Mouse (Mus musculus) lung, postnatal 0 days (tissue): ENCODE measurements around the gene Scrg1. TPM values are rescaled to one million over a fixed set of nuclear protein-coding genes. Genes with fewer than 3 reads are reported as not detected.
"Not testable (repeated sequence)": the region's sequence is repeated elsewhere in the genome, so short reads cannot be mapped to it uniquely, and the experiment has no call there.

Source experiments
- ATAC-seq: fragments of 200-750 bp; cut with Nextera tagmentation; 2 replicates; pipeline ENCODE4 v1.8.0; 2017; ENCODE audit warnings: moderate library complexity
- DNase-seq: peaks from one replicate; pipeline ENCODE4 v3.0.0-alpha.2; 2016; ENCODE audit warnings: low spot score
- H3K27ac ChIP-seq: fragments of 300-500 bp; sonication (generic); 2 replicates; pipeline ENCODE4 v1.5.1; 2014; ENCODE audit warnings: antibody characterized with exemption, mild to moderate bottlenecking, low read length, mixed read lengths
- H3K27me3 ChIP-seq: fragments of 300-500 bp; sonication (generic); replicated peaks from 2 replicates; pipeline ENCODE4 v1.6.1; 2014; ENCODE audit warnings: low read length, mixed read lengths; ENCODE audit not compliant: insufficient read depth
- H3K36me3 ChIP-seq: fragments of 300-500 bp; sonication (generic); 2 replicates; pipeline ENCODE4 v1.6.1; 2014; ENCODE audit warnings: low read length, mixed read lengths; ENCODE audit not compliant: insufficient read depth
- H3K4me1 ChIP-seq: fragments of 300-500 bp; sonication (generic); 2 replicates; pipeline ENCODE4 v1.6.1; 2014; ENCODE audit warnings: antibody characterized with exemption, low read depth, low read length, mixed read lengths; ENCODE audit not compliant: insufficient read depth
- H3K4me2 ChIP-seq: fragments of 300-500 bp; sonication (generic); replicated peaks from 2 replicates; pipeline ENCODE4 v1.6.1; 2014; ENCODE audit warnings: low read depth, mild to moderate bottlenecking, low read length, moderate library complexity, mixed read lengths
- H3K4me3 ChIP-seq: fragments of 300-500 bp; sonication (generic); 2 replicates; pipeline ENCODE4 v1.5.1; 2014; ENCODE audit warnings: low read depth, low read length
- H3K9ac ChIP-seq: fragments of 300-500 bp; sonication (generic); replicated peaks from 2 replicates; pipeline ENCODE4 v1.6.1; 2014; ENCODE audit warnings: low read depth, mild to moderate bottlenecking
- H3K9me3 ChIP-seq: fragments of 300-500 bp; sonication (generic); 2 replicates; pipeline ENCODE4 v1.6.1; 2016; ENCODE audit warnings: low read length, mixed read lengths
- CTCF ChIP-seq: IDR thresholded peaks from 2 replicates; pipeline ENCODE4 v1.5.1; 2016; ENCODE audit warnings: antibody characterized with exemption, mild to moderate bottlenecking
- EP300 ChIP-seq: IDR thresholded peaks from 2 replicates; pipeline ENCODE4 v1.6.1; 2016; ENCODE audit warnings: antibody characterized with exemption, mild to moderate bottlenecking, control low read depth
- WGBS: fragments of 180-500 bp; shearing (Covaris S2); extraction: QIAGEN DNeasy Blood & Tissue Kit; methylation state at CpG from one replicate; pipeline ENCODE4 v1.1.7; 2014; 5-methylcytosine and 5-hydroxymethylcytosine counted together
- polyA plus RNA-seq: library from polyadenylated mRNA; unstranded; fragments of >200 nt; fragmentation: Nextera tagmentation; extraction: Ambion mirVana; gene quantifications from 2 replicates; pipeline ENCODE4 v1.2.1, GENCODE M21; 2015

The Scrg1 gene
- polyA plus RNA-seq, 1 experiment from 2014 or later: 0.47 TPM

DNA sequence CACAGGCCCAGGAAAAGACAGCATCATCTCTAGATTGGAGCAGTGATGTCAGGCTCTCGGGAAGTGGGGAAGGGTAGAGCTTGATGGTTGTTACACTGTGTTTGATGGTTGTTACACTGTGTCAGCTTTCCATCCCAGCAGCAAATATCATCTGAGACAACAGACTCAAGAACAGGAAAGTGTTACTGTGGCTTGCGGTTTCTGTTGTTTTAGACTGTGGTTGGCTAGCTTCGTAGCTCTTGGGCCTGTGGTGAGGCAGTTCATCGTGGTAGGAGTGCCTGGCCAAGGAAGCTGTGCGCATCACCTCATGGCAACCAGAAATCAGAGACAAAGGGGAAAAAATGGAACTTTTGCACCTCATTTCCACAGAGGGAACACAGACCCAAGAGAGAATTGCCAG is 38.9 kb upstream of the Scrg1 start:
- ATAC-seq: no peak
- H3K27me3 ChIP-seq: no peaks in the 10 kb centered on the region
- H3K4me2 ChIP-seq: no peak overlapping the region
- H3K36me3 ChIP-seq: no peaks in the 10 kb centered on the region
- H3K4me3 ChIP-seq: no peak overlapping the region
- no peak overlapping the region for H3K9ac ChIP-seq
- TF ChIP-seq EP300 (no peak), CTCF (no peak)
- H3K4me1 ChIP-seq: no peaks in the 10 kb centered on the region
- H3K27ac ChIP-seq: no peak overlapping the region
- DNase-seq: no peak
- WGBS: 86% methylated on average over 5 of the region's 5 CpGs
- H3K9me3 ChIP-seq: no peaks in the 10 kb centered on the region

- DNase-seq (peak; percentile 71), ATAC-seq (no peak)
- Histone ChIP-seq H3K9me3 (no peaks in the 10 kb centered on the region), H3K27ac (no peak overlapping the region), H3K36me3 (no peaks in the 10 kb centered on the region), H3K4me2 (no peak overlapping the region), H3K4me3 (no peak overlapping the region), H3K4me1 (no peaks in the 10 kb centered on the region), H3K9ac (no peak overlapping the region), H3K27me3 (no peaks in the 10 kb centered on the region)
- TF ChIP-seq CTCF: peak; percentile 65
- TF ChIP-seq EP300: peak; percentile 41; the same call in 1 of the 2 replicates
- WGBS: 7% methylated on average over 3 of the region's 3 CpGs
Measured at GRCm38 (mm10) chr8:57426074-57426473, 29.6 kb upstream of the Scrg1 start.

DNA sequence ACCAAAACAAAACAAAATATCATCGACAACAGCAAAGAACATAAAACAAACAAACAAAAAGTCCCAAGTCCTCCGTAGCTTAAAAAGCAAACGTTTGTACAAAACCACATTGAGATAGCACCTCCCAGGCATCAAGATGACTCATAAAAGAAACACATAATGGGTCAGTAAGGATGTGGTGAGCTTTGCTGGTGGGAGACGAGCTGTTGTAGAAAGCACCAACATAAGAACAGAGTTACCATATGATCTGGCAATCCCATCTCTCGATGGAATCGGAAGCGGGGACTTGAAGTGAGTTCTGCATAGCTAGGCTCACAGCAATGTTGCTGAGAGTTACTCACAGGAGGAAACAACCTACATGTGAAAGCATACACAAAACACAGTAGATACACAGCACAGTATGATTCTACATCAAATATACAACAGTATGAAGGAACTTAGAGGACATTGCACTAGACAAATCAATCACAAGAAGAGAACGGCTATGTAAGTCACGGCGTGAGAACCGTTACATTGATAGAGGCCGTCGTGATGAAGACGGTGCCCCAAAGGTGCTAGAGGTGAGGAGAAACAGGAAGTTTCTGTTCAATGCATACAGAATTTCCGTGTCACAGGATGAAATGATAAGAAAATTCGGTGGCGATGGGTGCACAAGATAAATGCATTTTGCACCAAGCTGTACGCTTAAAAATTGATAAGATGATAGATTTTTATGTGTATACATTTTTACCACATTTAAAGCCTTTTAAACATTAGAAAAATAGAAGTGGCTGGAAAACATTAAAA is 27.9 kb upstream of the Scrg1 start:
- Histone ChIP-seq H3K27me3 (no peaks in the 10 kb centered on the region), H3K9me3 (no peaks in the 10 kb centered on the region), H3K27ac (no peak overlapping the region), H3K4me2 (no peak overlapping the region), H3K4me1 (no peaks in the 10 kb centered on the region), H3K36me3 (no peaks in the 10 kb centered on the region), H3K4me3 (no peak overlapping the region), H3K9ac (no peak overlapping the region)
- DNase-seq (no peak), ATAC-seq (no peak)
- no peak for TF ChIP-seq EP300
- no peak for TF ChIP-seq CTCF
- 53% methylated on average over 18 of the region's 18 CpGs for WGBS

GRCm38 (mm10) chr8:57428566-57428965 is 27.2 kb upstream of the Scrg1 start:
- no peak overlapping the region for H3K27ac ChIP-seq
- no peak for ATAC-seq
- TF ChIP-seq CTCF: no peak
- TF ChIP-seq EP300: no peak
- H3K36me3 ChIP-seq: no peaks in the 10 kb centered on the region
- no peaks in the 10 kb centered on the region for H3K9me3 ChIP-seq
- WGBS: 23% methylated on average over 1 of the region's 1 CpGs
- no peak for DNase-seq
- no peaks in the 10 kb centered on the region for H3K4me1 ChIP-seq
- no peaks in the 10 kb centered on the region for H3K27me3 ChIP-seq
- no peak overlapping the region for H3K4me2 ChIP-seq
- H3K9ac ChIP-seq: no peak overlapping the region
- H3K4me3 ChIP-seq: no peak overlapping the region

DNA sequence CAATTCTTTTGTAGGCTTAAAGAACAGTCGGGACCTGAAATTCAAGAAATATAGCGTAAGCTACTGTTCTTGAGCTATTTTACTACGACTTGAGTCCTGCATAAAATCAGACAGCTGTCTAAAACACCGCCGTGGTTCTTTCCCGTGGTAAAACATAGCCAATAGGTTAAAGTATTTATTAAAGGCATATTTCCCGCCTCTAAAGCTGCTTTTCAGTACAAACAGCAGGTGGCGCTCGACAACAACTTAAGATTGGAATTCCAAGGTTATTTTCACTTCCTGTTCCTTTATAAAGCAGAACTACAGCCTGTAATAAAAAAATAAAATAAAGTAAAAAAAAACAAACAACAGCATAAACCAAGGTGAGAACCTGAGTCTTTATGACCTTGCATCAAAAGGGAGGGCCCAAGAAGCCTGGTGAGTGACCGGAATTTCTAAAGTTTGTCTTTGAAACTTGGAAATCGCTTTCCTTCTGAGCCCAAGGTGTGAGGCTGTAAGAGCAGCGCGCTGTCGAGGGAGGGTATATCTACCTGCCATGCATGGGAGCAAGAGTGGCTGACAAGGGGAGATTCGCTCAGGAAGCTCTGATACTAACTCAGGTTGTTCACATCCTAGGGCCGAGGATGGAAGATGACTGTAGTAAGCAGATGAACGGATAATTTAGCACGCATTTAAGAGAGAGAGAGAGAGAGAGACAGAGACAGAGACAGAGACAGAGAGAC is 26.4 kb upstream of the Scrg1 start:
- Histone ChIP-seq H3K36me3 (no peaks in the 10 kb centered on the region), H3K4me1 (no peaks in the 10 kb centered on the region), H3K9me3 (no peaks in the 10 kb centered on the region), H3K27ac (no peak overlapping the region), H3K9ac (no peak overlapping the region), H3K4me2 (peak overlapping the region; percentile 33; the same call in 1 of the 2 replicates), H3K27me3 (no peaks in the 10 kb centered on the region), H3K4me3 (no peak overlapping the region)
- peak; percentile 94 for DNase-seq
- TF ChIP-seq CTCF: peak; percentile 78
- TF ChIP-seq EP300: peak; percentile 28; the same call in 1 of the 2 replicates
- peak; percentile 46 for ATAC-seq
- 32% methylated on average over 18 of the region's 18 CpGs for WGBS

DNA sequence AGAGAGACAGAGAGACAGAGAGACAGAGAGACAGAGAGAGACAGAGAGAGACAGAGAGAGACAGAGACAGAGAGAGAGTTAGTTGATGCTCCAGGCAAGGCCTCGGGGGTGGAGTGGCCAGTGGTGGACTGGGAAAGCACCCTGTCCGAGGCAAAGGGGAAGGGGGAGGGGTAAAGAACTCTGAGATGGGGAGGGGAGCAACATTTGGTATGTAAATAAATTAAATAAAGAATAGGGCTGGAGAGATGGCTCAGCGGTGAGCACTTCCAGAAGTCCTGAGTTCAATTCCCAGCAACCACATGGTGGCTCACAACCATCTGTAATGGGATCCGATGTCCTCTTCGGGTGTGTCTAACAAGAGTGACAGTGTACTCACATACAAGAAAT is 25.8 kb upstream of the Scrg1 start:
- WGBS: 54% methylated on average over 5 of the region's 5 CpGs
- DNase-seq, H3K4me3 ChIP-seq, H3K4me2 ChIP-seq, H3K9ac ChIP-seq, H3K36me3 ChIP-seq, H3K27me3 ChIP-seq, H3K27ac ChIP-seq, H3K4me1 ChIP-seq, H3K9me3 ChIP-seq, ATAC-seq: not testable (repeated sequence)
